Mouse (Mus musculus) adrenal gland, postnatal 10 days (tissue): ENCODE measurements around the gene Sdccag8. TPM values are rescaled to one million over a fixed set of nuclear protein-coding genes. Genes with fewer than 3 reads are reported as not detected.

Experiments
- DNase-seq: peaks from one replicate; pipeline ENCODE4 v3.0.0; 2021; ENCODE audit warnings: mixed read lengths
- microRNA-seq: library from miRNA; unstranded; fragments of <30 nt; microRNA quantifications from one replicate; pipeline ENCODE4 v1.2.0, GENCODE M21; 2021
- total RNA-seq, 2 experiments: library from RNA; stranded (reverse); gene quantifications; 2 replicates each; pipeline ENCODE4 v1.2.3; 2021

Gene Sdccag8
- total RNA-seq, 2 experiments from 2014 or later = 6.6 to 10.7 TPM

- no peak for DNase-seq
These were observed 247.3 kb downstream of the Sdccag8 start for GRCm38 (mm10) chr1:177061761-177062160.

DNA sequence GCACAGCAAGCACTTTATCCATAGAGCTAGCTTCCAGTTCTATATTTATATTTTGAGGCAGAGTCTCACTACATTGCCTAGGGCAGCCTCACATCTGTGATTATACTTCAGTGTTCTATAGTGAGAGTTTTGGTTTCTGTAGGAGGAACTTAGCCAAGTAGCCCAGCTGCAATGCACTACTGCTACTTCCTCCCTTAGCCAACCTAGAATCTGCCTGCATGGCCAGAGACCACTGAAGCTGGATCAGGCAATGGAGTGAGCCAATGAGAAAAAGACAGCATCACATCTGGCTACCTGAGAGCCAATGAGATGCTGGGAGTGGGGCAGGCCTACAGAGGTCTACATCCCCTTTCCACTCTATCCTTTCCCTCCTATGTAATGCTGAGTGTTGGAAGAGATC is 251.3 kb downstream of the Sdccag8 start:
- DNase-seq = no peak

DNA sequence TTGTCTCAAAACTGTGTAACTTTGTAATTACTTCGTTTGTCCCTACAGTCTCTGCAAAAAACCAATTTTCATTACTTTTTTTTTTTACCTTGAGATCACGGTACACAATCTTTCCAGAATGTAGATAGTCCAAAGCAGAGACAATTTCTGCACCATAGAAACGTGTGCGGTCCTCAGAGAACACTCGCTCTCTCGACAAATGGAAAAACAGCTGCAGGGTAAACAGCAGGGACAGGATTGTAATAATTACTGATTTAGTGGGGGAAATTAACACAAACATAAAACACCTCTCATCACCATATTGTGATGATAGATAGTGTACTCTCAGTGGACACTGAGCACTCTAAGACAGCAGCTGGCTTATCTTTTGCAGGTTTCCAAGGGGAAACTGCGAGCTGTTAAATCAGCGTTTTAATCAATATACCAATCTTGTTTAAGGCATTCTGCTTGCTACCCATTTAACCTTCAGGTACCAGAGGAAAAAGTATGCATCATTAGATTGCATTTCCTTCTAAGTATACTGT is 252.7 kb downstream of the Sdccag8 start:
- DNase-seq = no peak

- DNase-seq = no peak
These were observed 254.7 kb downstream of the Sdccag8 start for GRCm38 (mm10) chr1:177069161-177069560.

Small RNAs within 50 kb of the gene (microRNA-seq; reads per million reads assigned to microRNA genes)
- gene Gm25993 (not detected), gene Mir350 (300 reads per million, percentile 59 among the genes with 10 or more reads in this experiment)

Other genes starting within 250 kb of the Sdccag8 start
- 10 to 100 TPM; 29.8 to 38.0 TPM for gene Cep170, start 593 bp upstream of the Sdccag8 start, total RNA-seq